Mouse (Mus musculus): Measurements from ENCODE around the gene Nkx2-1.

GRCm38 (mm10) chr12:56531051-56531620 lies 5.6 kb downstream of the Nkx2-1 start:
- no peak for TF ChIP-seq EP300 (IDR thresholded peaks at IDR 0.05; ENCODE audit: low read depth)
- no peak for TF ChIP-seq CTCF (IDR thresholded peaks at IDR 0.05; ENCODE audit: low read depth)
